Mouse (Mus musculus) heart, embryonic 12.5 days (tissue): ENCODE data around the gene Ovch2. TPM values are rescaled to one million over a fixed set of nuclear protein-coding genes. Genes with fewer than 3 reads are reported as not detected.
"Not testable (repeated sequence)": the region's sequence is repeated elsewhere in the genome, so short reads cannot be mapped to it uniquely, and the experiment has no call there.

Experiments used
- ATAC-seq: fragments of 200-750 bp; cut with Nextera tagmentation; 2 replicates; pipeline ENCODE4 v1.8.0; 2017; ENCODE audit warnings: moderate TSS enrichment, moderate library complexity; ENCODE audit not compliant: insufficient number of reproducible peaks, low FRiP score
- H3K27ac ChIP-seq: fragments of 300-500 bp; sonication (generic); 2 replicates; pipeline ENCODE4 v1.5.1; 2016; ENCODE audit warnings: mild to moderate bottlenecking, moderate library complexity; ENCODE audit not compliant: poor library complexity, severe bottlenecking
- H3K27me3 ChIP-seq: fragments of 300-500 bp; sonication (generic); replicated peaks from 2 replicates; pipeline ENCODE4 v1.6.1; 2016; ENCODE audit warnings: mild to moderate bottlenecking, moderate library complexity
- H3K36me3 ChIP-seq: fragments of 300-500 bp; sonication (generic); 2 replicates; pipeline ENCODE4 v1.6.1; 2016; ENCODE audit warnings: mild to moderate bottlenecking, moderate library complexity
- H3K4me1 ChIP-seq: fragments of 300-500 bp; sonication (generic); replicated peaks from 2 replicates; pipeline ENCODE4 v1.6.1; 2016; ENCODE audit warnings: mild to moderate bottlenecking
- H3K4me2 ChIP-seq: fragments of 300-500 bp; sonication (generic); 2 replicates; pipeline ENCODE4 v1.6.1; 2016; ENCODE audit warnings: mild to moderate bottlenecking, moderate library complexity
- H3K4me3 ChIP-seq: fragments of 300-500 bp; sonication (generic); 2 replicates; pipeline ENCODE4 v1.5.1; 2016; ENCODE audit warnings: mild to moderate bottlenecking
- H3K9ac ChIP-seq: fragments of 300-500 bp; sonication (generic); 2 replicates; pipeline ENCODE4 v1.6.1; 2016; ENCODE audit warnings: mild to moderate bottlenecking, moderate library complexity
- H3K9me3 ChIP-seq: fragments of 300-500 bp; sonication (generic); replicated peaks from 2 replicates; pipeline ENCODE4 v1.6.1; 2016; ENCODE audit warnings: mild to moderate bottlenecking, moderate library complexity
- WGBS: fragments of 180-500 bp; shearing (Covaris S2); methylation state at CpG from one replicate; pipeline ENCODE4 v1.1.7; 2016; 5-methylcytosine and 5-hydroxymethylcytosine counted together
- polyA plus RNA-seq: library from polyadenylated mRNA; unstranded; fragments of >200 nt; fragmentation: Nextera tagmentation; extraction: Ambion mirVana; gene quantifications from 2 replicates; pipeline ENCODE4 v1.2.1, GENCODE M21; 2016

The Ovch2 gene
- not detected in 2 replicates for polyA plus RNA-seq

- no peaks in the 10 kb centered on the region for H3K36me3 ChIP-seq
- no peak within 1 kb of the TSS for H3K4me3 ChIP-seq
- WGBS, result 85% methylated on average over 2 of the region's 2 CpGs
- H3K9ac ChIP-seq, result no peak within 1 kb of the TSS
- no peaks in the 10 kb centered on the region for H3K4me1 ChIP-seq
- H3K4me2 ChIP-seq, result no peak within 1 kb of the TSS
- no peak for ATAC-seq
- H3K27me3 ChIP-seq, result no peaks in the 10 kb centered on the region
- no peak within 1 kb of the TSS for H3K27ac ChIP-seq
- 0 out of 2 replicates have a peak, but pooled peaks cover 1% of the 10 kb centered on the region for H3K9me3 ChIP-seq
Measured at GRCm38 (mm10) chr7:107801108-107801507, at the start of gene Ovch2. TSS of gene Ovch2 (minus strand) at chr7:107801208.

DNA sequence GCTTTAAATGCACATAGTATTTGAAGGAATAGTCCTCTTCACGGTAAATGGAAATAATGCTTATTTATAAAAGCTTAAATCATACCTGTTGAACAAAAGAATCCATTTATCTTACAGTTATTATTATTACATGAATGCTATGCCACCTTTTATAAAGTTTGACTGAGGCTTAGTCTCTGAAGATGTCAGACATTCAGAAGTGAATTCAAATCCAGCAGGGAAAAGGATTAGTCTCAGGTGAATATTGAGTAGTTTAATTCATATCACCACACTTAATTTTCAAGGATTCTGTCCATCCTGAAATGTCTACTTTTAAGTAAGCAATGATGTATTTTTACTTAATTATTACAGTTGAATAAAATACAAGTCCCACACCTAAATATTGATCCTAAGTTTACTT lies 46.4 kb upstream of the Ovch2 start, which contains the start of gene Olfr470:
TSS of gene Olfr470 (minus strand) at position 101 of the 400 bp plus-strand sequence.
- H3K4me3 ChIP-seq, H3K9me3 ChIP-seq, H3K27ac ChIP-seq, H3K4me1 ChIP-seq, H3K9ac ChIP-seq, H3K36me3 ChIP-seq, H3K27me3 ChIP-seq, ATAC-seq, H3K4me2 ChIP-seq: not testable (repeated sequence)
- 68% methylated on average over 1 of the region's 1 CpGs for WGBS

DNA sequence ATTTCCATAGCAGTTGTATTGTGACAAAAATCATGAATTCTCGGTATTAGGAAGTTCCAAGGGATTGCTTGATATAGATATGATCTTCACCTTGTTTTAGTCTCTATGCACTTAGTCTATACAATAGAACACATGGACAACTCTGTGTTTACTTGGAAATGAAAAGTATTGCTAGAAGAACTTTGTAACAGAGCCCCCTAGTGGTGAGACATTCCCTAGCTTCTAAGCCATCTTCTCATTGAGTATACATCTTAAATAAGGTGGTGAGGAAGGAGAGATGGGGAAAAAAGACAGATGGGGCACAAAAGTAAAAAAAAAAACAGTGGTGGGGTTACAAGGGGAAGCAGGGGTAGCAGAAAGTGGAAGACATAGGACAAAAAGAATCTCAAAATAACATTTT lies 40.7 kb upstream of the Ovch2 start:
- Histone ChIP-seq H3K9me3 (no peaks in the 10 kb centered on the region), H3K4me3 (no peak overlapping the region), H3K27ac (no peak overlapping the region), H3K4me2 (no peak overlapping the region), H3K9ac (no peak overlapping the region), H3K27me3 (no peaks in the 10 kb centered on the region), H3K4me1 (no peaks in the 10 kb centered on the region), H3K36me3 (no peaks in the 10 kb centered on the region)
- 58% methylated on average over 1 of the region's 1 CpGs for WGBS
- ATAC-seq, result no peak

GRCm38 (mm10) chr7:107825441-107825840 lies 24.4 kb upstream of the Ovch2 start, which contains the start of gene Olfr469:
TSS of gene Olfr469 (minus strand) at chr7:107825541.
- not testable (repeated sequence) for H3K9me3 ChIP-seq, H3K4me1 ChIP-seq, H3K36me3 ChIP-seq, H3K27me3 ChIP-seq, ATAC-seq, H3K9ac ChIP-seq, H3K27ac ChIP-seq, H3K4me3 ChIP-seq, H3K4me2 ChIP-seq

GRCm38 (mm10) chr7:107823867-107824266 lies 22.9 kb upstream of the Ovch2 start:
- not testable (repeated sequence) for H3K4me2 ChIP-seq, H3K9me3 ChIP-seq, ATAC-seq, H3K9ac ChIP-seq, H3K27me3 ChIP-seq, H3K36me3 ChIP-seq, H3K27ac ChIP-seq, H3K4me3 ChIP-seq, H3K4me1 ChIP-seq
- WGBS, result 48% methylated on average over 2 of the region's 2 CpGs

DNA sequence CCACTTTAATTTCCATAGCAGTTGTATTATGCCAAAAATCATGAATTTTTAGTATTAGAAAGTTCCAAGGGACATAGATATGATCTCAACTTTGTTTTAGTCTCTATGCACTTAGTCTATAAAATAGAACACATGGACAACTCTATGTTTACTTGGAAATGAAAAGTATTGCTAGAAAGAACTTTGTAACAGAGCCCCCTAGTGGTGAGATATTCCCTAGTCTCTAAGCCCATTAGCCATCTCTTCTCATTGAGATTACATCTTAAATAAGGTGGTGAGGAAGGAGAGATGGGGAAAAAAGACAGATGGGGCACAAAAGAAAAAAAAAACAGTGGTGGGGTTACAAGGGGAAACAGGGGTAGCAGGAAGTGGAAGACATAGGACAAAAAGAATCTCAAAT lies 18.4 kb upstream of the Ovch2 start:
- H3K4me3 ChIP-seq, result no peak overlapping the region
- no peak overlapping the region for H3K27ac ChIP-seq
- no peak for ATAC-seq
- no peak overlapping the region for H3K9ac ChIP-seq
- no peaks in the 10 kb centered on the region for H3K9me3 ChIP-seq
- H3K36me3 ChIP-seq, result no peaks in the 10 kb centered on the region
- H3K4me2 ChIP-seq, result no peak overlapping the region
- no peaks in the 10 kb centered on the region for H3K27me3 ChIP-seq
- H3K4me1 ChIP-seq, result no peaks in the 10 kb centered on the region

- H3K4me1 ChIP-seq, result no peaks in the 10 kb centered on the region
- no peak within 1 kb of the TSS for H3K4me3 ChIP-seq
- H3K9me3 ChIP-seq, result no peaks in the 10 kb centered on the region
- ATAC-seq, result no peak
- no peak within 1 kb of the TSS for H3K4me2 ChIP-seq
- no peaks in the 10 kb centered on the region for H3K27me3 ChIP-seq
- no peak within 1 kb of the TSS for H3K27ac ChIP-seq
- no peaks in the 10 kb centered on the region for H3K36me3 ChIP-seq
- no peak within 1 kb of the TSS for H3K9ac ChIP-seq
Measured at GRCm38 (mm10) chr7:107811963-107812362, 11.0 kb upstream of the Ovch2 start, which contains the start of gene Olfr467. TSS of gene Olfr467 (plus strand) at chr7:107812263.

DNA sequence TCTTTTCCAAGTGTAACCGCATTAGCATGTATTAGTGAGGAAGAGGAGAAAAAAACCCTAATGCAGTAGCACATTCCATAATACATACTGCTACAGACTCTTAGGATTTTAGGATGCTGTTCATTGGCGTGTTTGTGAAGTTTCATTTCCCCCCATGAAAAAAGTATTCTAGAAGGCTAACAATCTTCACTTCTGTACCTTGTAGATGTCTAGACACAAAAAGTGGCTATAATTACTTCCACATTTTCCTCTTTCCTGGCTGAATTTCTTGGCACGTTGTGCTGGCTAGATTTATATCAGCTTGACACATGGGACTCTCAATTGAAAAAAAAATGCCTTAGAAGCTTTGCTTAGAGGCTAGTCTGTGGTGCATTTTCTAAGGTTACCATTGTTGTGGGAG lies 1.1 kb upstream of the Ovch2 start:
- Histone ChIP-seq H3K36me3 (no peaks in the 10 kb centered on the region), H3K9ac (no peak overlapping the region), H3K27ac (no peak overlapping the region), H3K4me3 (no peak overlapping the region), H3K9me3 (0 out of 2 replicates have a peak, but pooled peaks cover 4% of the 10 kb centered on the region), H3K4me1 (no peaks in the 10 kb centered on the region), H3K27me3 (no peaks in the 10 kb centered on the region), H3K4me2 (no peak overlapping the region)
- ATAC-seq, result no peak
- 63% methylated on average over 3 of the region's 3 CpGs for WGBS

- 69% methylated on average over 2 of the region's 2 CpGs for WGBS
- Histone ChIP-seq H3K4me3 (no peak overlapping the region), H3K27me3 (no peaks in the 10 kb centered on the region), H3K9me3 (no peaks in the 10 kb centered on the region), H3K27ac (no peak overlapping the region), H3K4me1 (no peaks in the 10 kb centered on the region), H3K9ac (no peak overlapping the region), H3K4me2 (no peak overlapping the region), H3K36me3 (no peaks in the 10 kb centered on the region)
- ATAC-seq, result no peak
Measured at GRCm38 (mm10) chr7:107796500-107796899, 4.5 kb downstream of the Ovch2 start.

DNA sequence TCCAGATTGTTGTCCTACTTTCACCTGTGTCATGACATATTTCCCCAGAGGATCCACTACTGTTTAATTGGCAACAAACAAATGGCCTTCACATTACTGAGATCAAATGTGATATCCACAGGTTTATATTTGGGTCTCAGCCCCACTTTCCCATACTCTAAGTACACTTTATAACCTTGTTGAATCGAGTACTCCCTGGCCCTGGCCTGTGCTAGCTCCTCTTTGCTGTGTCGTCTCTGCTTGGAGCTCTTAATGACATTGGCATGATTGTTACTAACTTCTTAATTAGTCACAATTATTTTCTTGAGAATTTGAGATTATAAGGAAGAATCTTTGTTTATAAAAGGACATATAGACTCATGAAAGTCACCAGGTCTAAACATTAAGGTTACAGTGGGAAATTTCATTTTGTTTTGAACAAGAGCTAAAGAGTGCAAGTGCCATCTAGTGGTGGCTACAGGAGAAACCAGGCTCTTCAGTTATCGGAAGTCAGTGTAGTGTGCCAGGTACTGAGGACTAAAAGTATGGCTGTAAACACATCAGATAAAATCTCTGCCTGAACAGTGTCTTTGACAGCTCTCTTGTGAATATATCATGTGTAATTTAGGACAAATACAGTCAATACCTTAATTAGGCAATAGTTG lies 12.9 kb downstream of the Ovch2 start:
- no peak overlapping the region for H3K4me3 ChIP-seq
- H3K4me2 ChIP-seq, result no peak overlapping the region
- H3K4me1 ChIP-seq, result no peaks in the 10 kb centered on the region
- no peaks in the 10 kb centered on the region for H3K36me3 ChIP-seq
- H3K9me3 ChIP-seq, result no peaks in the 10 kb centered on the region
- H3K9ac ChIP-seq, result no peak overlapping the region
- H3K27ac ChIP-seq, result no peak overlapping the region
- H3K27me3 ChIP-seq, result no peaks in the 10 kb centered on the region
- ATAC-seq, result no peak
- WGBS, result 58% methylated on average over 3 of the region's 3 CpGs

DNA sequence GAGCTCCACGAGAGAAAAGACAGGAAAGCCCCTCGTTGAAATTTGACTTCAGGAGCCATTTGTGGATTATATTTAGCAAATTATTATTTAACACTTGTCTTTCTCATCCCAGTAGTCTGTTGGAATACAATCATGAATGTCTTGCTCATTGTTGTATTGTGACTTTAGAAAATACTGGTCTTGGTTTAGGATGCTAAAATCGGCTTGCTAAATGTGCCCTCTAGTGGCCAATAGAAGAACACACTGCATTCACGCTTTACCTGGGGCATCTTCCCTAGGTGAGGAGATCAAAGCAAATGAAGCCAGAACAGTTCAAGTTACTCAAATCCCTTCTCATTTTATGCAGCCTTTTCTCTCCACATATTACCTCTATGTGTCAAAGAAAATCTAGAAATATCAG lies 21.4 kb downstream of the Ovch2 start:
- Histone ChIP-seq H3K36me3 (no peaks in the 10 kb centered on the region), H3K4me3 (no peak overlapping the region), H3K27ac (no peak overlapping the region), H3K27me3 (no peaks in the 10 kb centered on the region), H3K4me2 (no peak overlapping the region), H3K4me1 (no peaks in the 10 kb centered on the region), H3K9me3 (no peaks in the 10 kb centered on the region), H3K9ac (no peak overlapping the region)
- 36% methylated on average over 4 of the region's 4 CpGs for WGBS
- ATAC-seq, result no peak

DNA sequence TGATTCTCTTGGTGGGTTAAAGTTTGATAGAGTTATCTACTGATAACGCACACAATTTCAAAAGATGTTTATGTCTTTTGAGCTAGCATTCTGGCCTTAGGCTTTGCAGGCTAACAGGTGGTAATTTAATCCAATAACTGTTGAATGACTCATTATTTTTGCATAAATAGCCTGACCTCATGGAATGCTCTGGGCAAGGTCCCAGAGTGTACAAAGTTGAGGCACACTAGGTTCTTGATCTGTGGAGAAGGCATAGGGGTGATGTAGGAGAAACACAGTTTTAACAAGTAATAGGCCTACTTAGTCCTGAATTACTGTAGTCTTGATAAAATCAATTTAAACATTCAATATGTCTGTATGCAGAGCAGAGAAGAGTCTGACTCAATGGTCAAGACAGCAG lies 22.8 kb downstream of the Ovch2 start:
- Histone ChIP-seq H3K27me3 (no peaks in the 10 kb centered on the region), H3K4me1 (no peaks in the 10 kb centered on the region), H3K27ac (no peak overlapping the region), H3K4me3 (no peak overlapping the region), H3K36me3 (no peaks in the 10 kb centered on the region), H3K9ac (no peak overlapping the region), H3K4me2 (no peak overlapping the region), H3K9me3 (no peaks in the 10 kb centered on the region)
- no peak for ATAC-seq
- 70% methylated on average over 1 of the region's 1 CpGs for WGBS
